Mouse (Mus musculus) liver, adult 2 months (tissue): ENCODE measurements around the gene Gm42420. TPM values are rescaled to one million over a fixed set of nuclear protein-coding genes. Genes with fewer than 3 reads are reported as not detected.

Experiments
- DNase-seq: peaks from one replicate; pipeline ENCODE4 v3.0.0-alpha.2; 2011; ENCODE audit warnings: low read depth, low spot score; ENCODE audit errors: extremely low read depth
- H3K27ac ChIP-seq: fragments of 200-500 bp; replicated peaks from 2 replicates; pipeline ENCODE4 v1.5.1; 2012; ENCODE audit warnings: low read depth, mild to moderate bottlenecking, control low read depth, inconsistent platforms, low read length; ENCODE audit not compliant: insufficient read depth
- H3K27me3 ChIP-seq: fragments of 200-500 bp; 2 replicates; pipeline ENCODE4 v1.6.1; 2012; ENCODE audit warnings: mild to moderate bottlenecking, moderate library complexity, low read length, inconsistent platforms; ENCODE audit not compliant: control insufficient read depth, insufficient read depth
- H3K36me3 ChIP-seq: fragments of 200-500 bp; 2 replicates; pipeline ENCODE4 v1.6.1; 2012; ENCODE audit warnings: low read length, inconsistent platforms; ENCODE audit not compliant: control insufficient read depth, insufficient read depth
- H3K4me1 ChIP-seq: fragments of 200-500 bp; 2 replicates; pipeline ENCODE4 v1.6.1; 2011; ENCODE audit warnings: low read length; ENCODE audit not compliant: control insufficient read depth, insufficient read depth
- H3K4me3 ChIP-seq: fragments of 200-500 bp; 2 replicates; pipeline ENCODE4 v1.5.1; 2011; ENCODE audit warnings: low read depth, mild to moderate bottlenecking, control low read depth, low read length, moderate library complexity; ENCODE audit not compliant: insufficient read depth
- H3K79me2 ChIP-seq: fragments of 200-500 bp; 2 replicates; pipeline ENCODE4 v1.6.1; 2012; ENCODE audit warnings: inconsistent platforms, mild to moderate bottlenecking, low read length, moderate library complexity; ENCODE audit not compliant: control insufficient read depth, insufficient read depth
- H3K9ac ChIP-seq: fragments of 200-500 bp; 2 replicates; pipeline ENCODE4 v1.6.1; 2012; ENCODE audit warnings: low read depth, mild to moderate bottlenecking, control low read depth, inconsistent platforms, low read length
- CTCF ChIP-seq: fragments of 200-500 bp; IDR thresholded peaks from 2 replicates; pipeline ENCODE4 v1.5.1; 2011; ENCODE audit warnings: low read depth, low read length, control low read depth
- POLR2A ChIP-seq: fragments of 200-500 bp; IDR thresholded peaks from 2 replicates; pipeline ENCODE4 v1.6.1; 2011; ENCODE audit warnings: low read length, control low read depth; ENCODE audit not compliant: insufficient read depth; ENCODE audit errors: extremely low read depth
- WGBS: fragments of 180-500 bp; shearing (Covaris S2); methylation state at CpG from one replicate; pipeline ENCODE4 v1.1.7; 2018; 5-methylcytosine and 5-hydroxymethylcytosine counted together
- polyA plus RNA-seq: library from polyadenylated mRNA; depleted of rRNA; stranded (reverse); fragments of >200 nt; gene quantifications from 2 replicates; pipeline ENCODE4 v1.2.3, GENCODE M21; 2012
- total RNA-seq: library from RNA; depleted of rRNA; stranded (reverse); fragments of >200 nt; gene quantifications from 2 replicates; pipeline ENCODE4 v1.2.3, GENCODE M21; 2014

Gene Gm42420
- total and polyA plus RNA-seq, 2 experiments: 0.65 TPM; not detected in 1

GRCm38 (mm10) chr6:39592401-39593214 is 7.1 kb downstream of the Gm42420 start, which contains the start of gene Ndufb2:
Ndufb2 (plus strand) TSS chr6:39592574.
- peaks cover 7% of the 10 kb centered on the region for H3K4me1 ChIP-seq
- peak within 1 kb of the TSS; percentile 90 for H3K27ac ChIP-seq
- H3K4me3 ChIP-seq: peak within 1 kb of the TSS; percentile 76
- peaks cover 9% of the 10 kb centered on the region; the same call in 1 of the 2 replicates for H3K36me3 ChIP-seq
- H3K9ac ChIP-seq: peak within 1 kb of the TSS; percentile 91
- DNase-seq: peak; percentile 97
- peaks cover 10% of the 10 kb centered on the region; the same call in 1 of the 2 replicates for H3K79me2 ChIP-seq
- H3K27me3 ChIP-seq: no peaks in the 10 kb centered on the region
- TF ChIP-seq POLR2A (peak; percentile 46; the same call in 1 of the 2 replicates), CTCF (no peak)
- under 1% methylated on average over 56 of the region's 56 CpGs for WGBS

- Histone ChIP-seq H3K79me2 (no peaks in the 10 kb centered on the region), H3K4me1 (peaks cover 3% of the 10 kb centered on the region; the same call in 1 of the 2 replicates), H3K4me3 (no peak overlapping the region), H3K36me3 (peaks cover 36% of the 10 kb centered on the region), H3K27ac (no peak overlapping the region), H3K9ac (no peak overlapping the region), H3K27me3 (no peaks in the 10 kb centered on the region)
- DNase-seq: no peak
- over 99% methylated on average over 3 of the region's 3 CpGs for WGBS
- TF ChIP-seq POLR2A: no peak
- no peak for TF ChIP-seq CTCF
Measured at GRCm38 (mm10) chr6:39600851-39601250, 15.3 kb downstream of the Gm42420 start.

- H3K27ac ChIP-seq: no peak overlapping the region
- 83% methylated on average over 3 of the region's 3 CpGs for WGBS
- no peak overlapping the region for H3K4me3 ChIP-seq
- H3K79me2 ChIP-seq: no peaks in the 10 kb centered on the region
- no peak overlapping the region for H3K9ac ChIP-seq
- H3K36me3 ChIP-seq: peaks cover 35% of the 10 kb centered on the region
- H3K27me3 ChIP-seq: no peaks in the 10 kb centered on the region
- peaks cover 5% of the 10 kb centered on the region for H3K4me1 ChIP-seq
- DNase-seq: no peak
- TF ChIP-seq POLR2A: no peak
- no peak for TF ChIP-seq CTCF
Measured at GRCm38 (mm10) chr6:39601828-39602227, 16.3 kb downstream of the Gm42420 start.

GRCm38 (mm10) chr6:39604565-39604964 is 19.0 kb downstream of the Gm42420 start:
- DNase-seq: no peak
- Histone ChIP-seq H3K79me2 (no peaks in the 10 kb centered on the region), H3K36me3 (peaks cover 23% of the 10 kb centered on the region), H3K27me3 (no peaks in the 10 kb centered on the region), H3K4me3 (no peak overlapping the region), H3K4me1 (peaks cover 2% of the 10 kb centered on the region; the same call in 1 of the 2 replicates), H3K27ac (no peak overlapping the region), H3K9ac (no peak overlapping the region)
- 85% methylated on average over 5 of the region's 5 CpGs for WGBS
- no peak for TF ChIP-seq CTCF
- TF ChIP-seq POLR2A: no peak

- Histone ChIP-seq H3K4me1 (peaks cover 2% of the 10 kb centered on the region; the same call in 1 of the 2 replicates), H3K36me3 (peaks cover 12% of the 10 kb centered on the region; the same call in 1 of the 2 replicates), H3K27ac (no peak overlapping the region), H3K4me3 (no peak overlapping the region), H3K27me3 (no peaks in the 10 kb centered on the region), H3K9ac (no peak overlapping the region), H3K79me2 (no peaks in the 10 kb centered on the region)
- TF ChIP-seq POLR2A (no peak), CTCF (no peak)
- DNase-seq: peak; percentile 60
- WGBS: 48% methylated on average over 6 of the region's 6 CpGs
Measured at GRCm38 (mm10) chr6:39606056-39606455, 20.5 kb downstream of the Gm42420 start.

- no peak for DNase-seq
- no peak overlapping the region for H3K9ac ChIP-seq
- H3K4me3 ChIP-seq: no peak overlapping the region
- peaks cover 2% of the 10 kb centered on the region; the same call in 1 of the 2 replicates for H3K4me1 ChIP-seq
- TF ChIP-seq POLR2A: no peak
- no peak overlapping the region for H3K27ac ChIP-seq
- H3K36me3 ChIP-seq: peaks cover 9% of the 10 kb centered on the region; the same call in 1 of the 2 replicates
- no peaks in the 10 kb centered on the region for H3K79me2 ChIP-seq
- 55% methylated on average over 3 of the region's 3 CpGs for WGBS
- no peaks in the 10 kb centered on the region for H3K27me3 ChIP-seq
Measured at GRCm38 (mm10) chr6:39606862-39607261, 21.3 kb downstream of the Gm42420 start.
